Mouse (Mus musculus) forebrain, embryonic 14.5 days (tissue): Measurements from ENCODE around the gene Spdye4b. TPM values are rescaled to one million over a fixed set of nuclear protein-coding genes. Genes with fewer than 3 reads are reported as not detected.
A peak's percentile ranks its signal among the peaks of the same experiment; 100 is the strongest.
"Not testable (repeated sequence)": the region's sequence is repeated elsewhere in the genome, so short reads cannot be mapped to it uniquely, and the experiment has no call there.

Experiments
- ATAC-seq: fragments of 200-750 bp; cut with Nextera tagmentation; 2 replicates; pipeline ENCODE4 v1.8.0; 2017; ENCODE audit warnings: mild to moderate bottlenecking, moderate library complexity
- DNase-seq: peaks from one replicate; pipeline ENCODE4 v3.0.0-alpha.2; 2015; ENCODE audit warnings: low spot score
- H3K27ac ChIP-seq: fragments of 300-500 bp; sonication (generic); 2 replicates; pipeline ENCODE4 v1.5.1; 2014; ENCODE audit warnings: low read depth, mild to moderate bottlenecking, control low read depth, low read length, moderate library complexity
- H3K27me3 ChIP-seq: fragments of 300-500 bp; sonication (generic); replicated peaks from 2 replicates; pipeline ENCODE4 v1.6.1; 2014; ENCODE audit warnings: low read length, control low read depth, mixed read lengths; ENCODE audit not compliant: control insufficient read depth, insufficient read depth
- H3K36me3 ChIP-seq: fragments of 300-500 bp; sonication (generic); 2 replicates; pipeline ENCODE4 v1.6.1; 2014; ENCODE audit warnings: low read length, control low read depth; ENCODE audit not compliant: control insufficient read depth, insufficient read depth
- H3K4me1 ChIP-seq: fragments of 300-500 bp; sonication (generic); 2 replicates; pipeline ENCODE4 v1.6.1; 2014; ENCODE audit warnings: antibody characterized with exemption, low read length, control low read depth; ENCODE audit not compliant: control insufficient read depth, insufficient read depth
- H3K4me2 ChIP-seq: fragments of 300-500 bp; sonication (generic); 2 replicates; pipeline ENCODE4 v1.6.1; 2014; ENCODE audit warnings: mild to moderate bottlenecking, control low read depth, low read length
- H3K4me3 ChIP-seq: fragments of 300-500 bp; sonication (generic); 2 replicates; pipeline ENCODE4 v1.5.1; 2014; ENCODE audit warnings: low read depth, low read length, control low read depth
- H3K9ac ChIP-seq: fragments of 300-500 bp; sonication (generic); 2 replicates; pipeline ENCODE4 v1.6.1; 2014; ENCODE audit warnings: mild to moderate bottlenecking, low read length, control low read depth, moderate library complexity
- H3K9me3 ChIP-seq: fragments of 300-500 bp; sonication (generic); replicated peaks from 2 replicates; pipeline ENCODE4 v1.6.1; 2016; ENCODE audit warnings: low read length, control low read depth, mixed read lengths; ENCODE audit not compliant: control insufficient read depth
- WGBS: fragments of 180-500 bp; shearing (Covaris S2); extraction: QIAGEN DNeasy Blood & Tissue Kit; methylation state at CpG from one replicate; pipeline ENCODE4 v1.1.7; 2014; 5-methylcytosine and 5-hydroxymethylcytosine counted together
- polyA plus RNA-seq: library from polyadenylated mRNA; unstranded; fragments of >200 nt; fragmentation: Nextera tagmentation; extraction: Ambion mirVana; gene quantifications from 2 replicates; pipeline ENCODE4 v1.2.1, GENCODE M21; 2014

Gene Spdye4b
- polyA plus RNA-seq: not detected in 2 replicates

DNA sequence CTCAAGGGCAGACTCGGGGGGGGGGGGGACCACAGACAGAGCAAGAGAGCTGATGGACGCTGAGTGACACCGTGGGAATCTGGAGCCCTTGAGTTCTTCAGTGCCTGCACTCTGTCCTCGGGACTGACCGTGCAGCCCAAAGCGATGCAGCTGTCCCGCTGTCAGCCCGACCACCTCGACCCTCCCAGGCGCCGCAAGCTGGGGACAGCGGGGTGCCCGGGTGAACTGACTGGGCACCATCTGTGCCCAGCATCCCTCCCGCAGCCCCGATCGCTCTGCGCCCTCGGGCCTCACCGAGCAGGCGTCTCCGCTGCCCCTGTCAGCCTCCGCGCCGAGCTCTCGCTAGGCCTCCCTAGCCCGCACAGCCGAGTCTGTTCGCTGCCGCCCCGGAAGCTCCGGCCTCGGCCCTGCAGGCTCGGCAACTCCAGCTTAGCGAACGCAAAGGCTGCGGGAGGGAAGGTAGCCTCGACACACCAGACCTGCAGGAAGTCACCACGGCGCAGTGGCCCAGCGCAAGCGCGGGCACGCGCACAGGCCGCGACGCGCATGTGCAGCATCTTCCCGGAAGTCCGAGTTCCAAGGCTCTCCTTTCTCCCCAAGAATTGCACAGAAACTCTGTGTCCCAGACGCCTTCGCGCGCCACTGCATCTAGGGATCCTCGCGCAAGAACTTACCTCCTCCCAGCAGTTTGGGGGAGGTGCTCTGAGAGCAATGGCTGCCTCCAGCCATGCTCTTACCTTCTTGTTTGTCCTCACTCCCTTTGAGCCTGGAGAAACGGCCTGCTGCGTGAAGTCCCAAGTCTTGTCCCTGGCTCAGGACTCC lies at the start of gene Spdye4b, which contains the start of gene Rbak:
TSS of gene Spdye4b (plus strand) at position 763 of the 822 bp plus-strand sequence.
TSS of gene Rbak (minus strand) at position 521 of the 822 bp plus-strand sequence.
- H3K4me1 ChIP-seq: peaks cover 11% of the 10 kb centered on the region
- H3K4me2 ChIP-seq: peak within 1 kb of the TSS; percentile 84
- H3K4me3 ChIP-seq: peak within 1 kb of the TSS; percentile 85
- peak within 1 kb of the TSS; percentile 93 for H3K9ac ChIP-seq
- ATAC-seq: peak; percentile 98
- peaks cover 29% of the 10 kb centered on the region for H3K36me3 ChIP-seq
- WGBS: under 1% methylated on average over 54 of the region's 58 CpGs
- H3K27me3 ChIP-seq: no peaks in the 10 kb centered on the region
- H3K9me3 ChIP-seq: no peaks in the 10 kb centered on the region; the same call in 1 of the 2 replicates
- peak; percentile 99 for DNase-seq
- H3K27ac ChIP-seq: peak within 1 kb of the TSS; percentile 84

DNA sequence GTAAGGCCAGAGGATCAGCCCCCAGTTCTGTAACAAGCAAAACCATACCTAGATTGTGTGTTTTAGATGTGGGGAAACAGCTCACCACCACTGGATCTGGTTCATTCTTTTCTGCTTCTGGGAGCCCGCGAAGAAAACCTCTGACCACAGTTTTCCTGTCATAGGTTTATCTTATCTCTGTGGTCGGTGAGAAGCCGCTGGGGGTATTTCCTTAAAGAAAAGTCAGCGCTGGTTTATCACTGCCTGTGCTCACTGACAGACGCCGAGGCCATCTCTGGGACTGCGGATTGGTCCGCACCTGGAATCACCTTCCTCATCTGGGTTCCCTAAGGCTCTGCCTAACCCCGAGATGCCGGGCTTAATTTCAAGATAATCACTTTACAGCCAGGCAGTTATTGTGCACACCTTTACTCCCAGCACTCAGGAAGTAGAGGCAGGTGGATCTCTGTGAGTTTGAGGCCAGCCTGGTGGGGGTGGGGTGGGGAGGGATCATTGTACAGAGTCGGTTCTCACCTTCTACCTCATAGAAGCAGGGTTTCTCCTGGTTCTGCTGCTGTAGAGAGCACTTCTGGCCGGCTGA lies 47.8 kb upstream of the Spdye4b start:
- Histone ChIP-seq H3K4me1 (no peaks in the 10 kb centered on the region), H3K4me3 (no peak overlapping the region), H3K4me2 (no peak overlapping the region), H3K9me3 (no peaks in the 10 kb centered on the region), H3K27ac (no peak overlapping the region), H3K27me3 (no peaks in the 10 kb centered on the region), H3K9ac (no peak overlapping the region), H3K36me3 (no peaks in the 10 kb centered on the region)
- 91% methylated on average over 13 of the region's 13 CpGs for WGBS
- ATAC-seq (no peak), DNase-seq (no peak)

DNA sequence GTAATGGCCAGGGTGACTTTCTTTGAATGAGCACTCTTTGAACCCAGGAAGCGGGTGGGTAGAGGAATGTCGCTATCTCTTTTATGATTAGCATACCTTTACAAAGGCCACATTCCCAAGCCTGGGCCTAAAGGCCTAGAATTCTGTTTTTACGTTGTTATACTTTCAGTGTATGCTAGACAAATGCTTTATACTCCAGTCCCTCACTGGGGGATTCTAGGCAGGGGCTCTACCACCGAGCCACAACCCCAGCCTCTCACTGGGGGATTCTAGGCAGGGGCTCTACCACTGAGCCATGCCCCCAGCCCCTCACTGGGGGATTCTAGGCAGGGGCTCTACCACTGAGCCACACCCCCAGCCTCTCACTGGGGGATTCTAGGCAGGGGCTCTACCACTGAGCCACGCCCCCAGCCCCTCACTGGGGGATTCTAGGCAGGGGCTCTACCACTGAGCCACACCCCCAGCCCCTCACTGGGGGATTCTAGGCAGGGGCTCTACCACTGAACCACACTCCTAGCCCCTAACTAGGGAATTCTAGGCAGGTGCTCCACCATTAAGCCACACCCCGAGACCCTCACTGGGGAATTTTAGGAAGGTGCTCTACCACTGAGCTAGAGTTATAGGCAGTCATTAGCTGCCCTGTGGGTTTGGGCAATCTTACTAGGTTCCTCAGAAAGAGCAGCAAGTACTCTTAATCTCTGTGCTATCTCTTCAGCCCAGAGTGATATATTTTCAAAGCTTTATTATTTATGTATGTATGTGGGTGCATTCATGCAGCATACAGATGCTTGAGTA lies 46.4 kb upstream of the Spdye4b start:
- not testable (repeated sequence) for H3K4me2 ChIP-seq, H3K27ac ChIP-seq, H3K4me3 ChIP-seq, H3K9me3 ChIP-seq, H3K27me3 ChIP-seq, H3K4me1 ChIP-seq, ATAC-seq, H3K9ac ChIP-seq, H3K36me3 ChIP-seq, DNase-seq
- WGBS: 83% methylated on average over 3 of the region's 6 CpGs

DNA sequence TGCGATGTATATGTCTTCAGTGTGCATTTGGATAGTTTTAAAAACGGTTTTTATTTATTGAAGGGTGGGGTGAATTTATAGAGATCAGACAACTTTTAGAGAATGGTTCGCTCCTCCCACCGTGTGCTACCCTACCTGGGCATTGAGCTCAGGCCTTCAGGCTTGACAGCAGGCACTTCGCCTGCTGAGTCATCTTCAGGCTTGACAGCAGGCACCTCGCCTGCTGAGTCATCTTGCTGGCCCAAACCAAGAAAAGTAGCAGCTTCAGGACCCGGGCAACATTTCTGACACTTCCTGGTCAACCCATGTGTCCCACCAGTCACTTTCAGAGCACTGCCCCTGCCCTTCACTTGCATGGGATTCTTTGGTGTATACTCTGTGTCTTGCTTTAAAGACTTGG lies 45.8 kb upstream of the Spdye4b start:
- no peak overlapping the region for H3K4me3 ChIP-seq
- H3K4me2 ChIP-seq: no peak overlapping the region
- H3K4me1 ChIP-seq: no peaks in the 10 kb centered on the region
- H3K9ac ChIP-seq: no peak overlapping the region
- no peak for ATAC-seq
- no peak overlapping the region for H3K27ac ChIP-seq
- WGBS: 89% methylated on average over 7 of the region's 7 CpGs
- H3K9me3 ChIP-seq: no peaks in the 10 kb centered on the region
- H3K27me3 ChIP-seq: no peaks in the 10 kb centered on the region
- no peak for DNase-seq
- H3K36me3 ChIP-seq: no peaks in the 10 kb centered on the region

DNA sequence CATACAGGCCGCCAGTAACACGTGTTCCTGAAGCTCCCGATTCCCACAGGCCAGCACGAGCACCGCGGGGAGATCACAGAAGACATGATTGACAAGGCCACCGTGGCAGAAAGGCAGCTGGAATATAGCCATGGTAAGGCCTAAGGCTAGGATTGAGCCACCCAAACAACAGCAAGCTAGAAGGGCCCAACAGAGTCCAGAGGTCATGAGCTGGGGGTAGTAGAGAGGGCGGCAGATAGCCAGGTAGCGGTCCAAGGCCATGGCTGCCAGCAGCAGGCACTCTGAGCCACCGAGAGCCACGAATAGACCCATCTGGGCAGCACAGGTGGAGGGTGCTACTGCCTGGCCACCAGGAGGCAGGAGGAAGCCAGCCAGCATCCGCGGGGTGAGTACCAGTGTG lies 43.2 kb upstream of the Spdye4b start:
- H3K4me3 ChIP-seq: no peak overlapping the region
- no peaks in the 10 kb centered on the region for H3K4me1 ChIP-seq
- H3K27me3 ChIP-seq: no peaks in the 10 kb centered on the region
- no peak overlapping the region for H3K9ac ChIP-seq
- 83% methylated on average over 13 of the region's 13 CpGs for WGBS
- H3K4me2 ChIP-seq: no peak overlapping the region
- no peaks in the 10 kb centered on the region for H3K36me3 ChIP-seq
- H3K9me3 ChIP-seq: no peaks in the 10 kb centered on the region
- ATAC-seq (no peak), DNase-seq (no peak)
- H3K27ac ChIP-seq: no peak overlapping the region

DNA sequence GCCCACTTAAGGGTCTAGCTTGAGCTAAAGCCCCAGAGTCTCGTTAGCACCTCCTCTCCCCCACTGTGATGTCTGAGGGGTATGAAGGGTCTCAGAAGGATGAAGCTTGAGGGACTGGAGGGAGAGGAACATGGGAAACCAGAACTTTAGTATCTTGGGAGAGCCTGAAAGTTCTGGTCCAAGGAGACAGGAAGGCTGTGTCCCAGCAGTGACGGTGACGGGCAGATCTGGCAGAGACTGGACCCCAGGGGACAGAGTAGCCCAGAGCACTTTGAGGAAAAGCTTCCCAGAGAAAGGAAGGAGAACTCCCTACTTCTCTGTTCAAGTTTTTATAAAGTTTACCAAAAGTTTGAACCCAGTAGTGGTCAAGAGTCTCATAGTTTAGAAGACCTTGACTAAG lies 33.3 kb upstream of the Spdye4b start, which contains the start of gene Olfr718-ps1:
TSS of gene Olfr718-ps1 (minus strand) at position 101 of the 400 bp plus-strand sequence.
- no peak within 1 kb of the TSS for H3K4me3 ChIP-seq
- no peak within 1 kb of the TSS for H3K9ac ChIP-seq
- no peak within 1 kb of the TSS for H3K4me2 ChIP-seq

DNA sequence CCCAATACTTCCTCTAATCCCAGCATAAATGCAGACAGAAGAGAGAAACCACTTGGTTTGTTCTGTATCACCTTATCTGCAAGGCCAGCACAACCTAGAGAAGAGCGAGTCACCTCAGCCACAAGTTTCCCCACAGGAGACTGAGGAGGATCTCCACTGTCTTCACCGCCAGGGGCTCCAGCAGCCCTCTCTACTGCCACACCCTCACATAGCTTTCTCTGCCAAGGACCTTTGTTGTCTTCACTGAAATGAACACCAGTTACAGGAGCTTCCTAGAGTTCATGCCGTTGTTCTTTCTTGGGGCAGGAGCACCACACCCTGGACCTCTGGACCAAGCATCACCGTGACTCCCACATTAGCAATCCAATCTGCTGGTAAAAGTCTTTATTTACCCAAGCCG lies 32.2 kb upstream of the Spdye4b start:
- Histone ChIP-seq H3K9me3 (no peaks in the 10 kb centered on the region), H3K4me3 (no peak overlapping the region), H3K36me3 (no peaks in the 10 kb centered on the region), H3K27me3 (no peaks in the 10 kb centered on the region), H3K4me2 (no peak overlapping the region), H3K27ac (no peak overlapping the region), H3K4me1 (no peaks in the 10 kb centered on the region), H3K9ac (no peak overlapping the region)
- no peak for DNase-seq
- 94% methylated on average over 5 of the region's 5 CpGs for WGBS
- ATAC-seq: no peak

More for the DNA sequence above, 33.3 kb upstream of the Spdye4b start, which contains the start of gene Olfr718-ps1:
- no peak for DNase-seq
- Histone ChIP-seq H3K4me1 (no peaks in the 10 kb centered on the region), H3K27me3 (no peaks in the 10 kb centered on the region), H3K36me3 (no peaks in the 10 kb centered on the region), H3K9me3 (no peaks in the 10 kb centered on the region), H3K27ac (no peak within 1 kb of the TSS)
- 75% methylated on average over 3 of the region's 3 CpGs for WGBS
- ATAC-seq: no peak

DNA sequence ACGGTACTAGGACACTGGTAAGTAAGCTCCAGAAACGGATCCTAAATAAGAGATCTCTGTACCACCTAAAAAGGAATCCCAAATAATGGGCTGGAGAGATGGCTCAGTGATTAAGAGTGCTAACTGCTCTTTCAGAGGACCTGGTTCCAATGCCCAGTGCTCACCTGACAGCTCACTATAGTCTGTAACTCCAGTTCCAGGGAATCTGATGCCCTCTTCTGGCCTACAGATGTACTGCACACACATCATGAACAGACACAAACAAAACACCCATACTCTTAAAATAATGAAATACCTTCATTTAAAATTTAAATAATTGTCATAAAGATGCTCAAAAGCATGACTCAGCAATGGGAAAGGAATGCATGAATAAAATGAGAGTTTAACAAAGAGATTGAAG lies 31.3 kb upstream of the Spdye4b start:
- Histone ChIP-seq H3K9me3 (no peaks in the 10 kb centered on the region), H3K27ac (no peak overlapping the region), H3K4me2 (no peak overlapping the region), H3K4me3 (no peak overlapping the region), H3K27me3 (no peaks in the 10 kb centered on the region), H3K9ac (no peak overlapping the region), H3K36me3 (no peaks in the 10 kb centered on the region), H3K4me1 (no peaks in the 10 kb centered on the region)
- DNase-seq (no peak), ATAC-seq (no peak)
- WGBS: 88% methylated on average over 2 of the region's 2 CpGs
